In genomic region chr14:76940507-76940906, GRCm38 (mm10) we compare ENCODE assay signal across 17 mouse cellular contexts.
"Had no signal": no experiment of that assay in that cellular context is flagged by ENCODE, and none has a peak within 500 bp of the region (broad histone marks: within the 10 kb centered on the region; RNA-seq: fewer than 3 reads in every experiment).

No protein-coding gene starts in this region.

- ATAC-seq: liver, embryonic 12.5 days; liver, postnatal 0 days; lung, postnatal 0 days; midbrain, embryonic 13.5 days; midbrain, embryonic 15.5 days; midbrain, embryonic 16.5 days had no signal

- DNase-seq: left cerebral cortex, postnatal 4 days; liver; liver, embryonic 13.5 days; liver, postnatal 0 days; lung, adult 18-20 months; lung, adult 2 months; lung, embryonic 14.5 days; lung, postnatal 10 days; lung, postnatal 14 days; lung, postnatal 36 days; lung, postnatal 4 days; midbrain, embryonic 14.5 days had no signal
